Mouse (Mus musculus) layer of hippocampus, postnatal 36 days (tissue): ENCODE data around the gene Gnb3. TPM values are rescaled to one million over a fixed set of nuclear protein-coding genes. Genes with fewer than 3 reads are reported as not detected.
"Not testable (repeated sequence)": the region's sequence is repeated elsewhere in the genome, so short reads cannot be mapped to it uniquely, and the experiment has no call there.

Experiments used
- DNase-seq, 2 experiments: peaks; one replicate each; pipeline ENCODE4 v3.0.0; 2022
- total RNA-seq, 2 experiments: library from RNA; stranded (reverse); gene quantifications; 2 replicates each; pipeline ENCODE4 v1.2.3; 2021

Gnb3 gene
- total RNA-seq, 2 experiments from 2014 or later: 0.17 TPM; not detected in 1

GRCm38 (mm10) chr6:124814858-124815774, 25.0 kb downstream of the Gnb3 start:
- DNase-seq: no peak

DNA sequence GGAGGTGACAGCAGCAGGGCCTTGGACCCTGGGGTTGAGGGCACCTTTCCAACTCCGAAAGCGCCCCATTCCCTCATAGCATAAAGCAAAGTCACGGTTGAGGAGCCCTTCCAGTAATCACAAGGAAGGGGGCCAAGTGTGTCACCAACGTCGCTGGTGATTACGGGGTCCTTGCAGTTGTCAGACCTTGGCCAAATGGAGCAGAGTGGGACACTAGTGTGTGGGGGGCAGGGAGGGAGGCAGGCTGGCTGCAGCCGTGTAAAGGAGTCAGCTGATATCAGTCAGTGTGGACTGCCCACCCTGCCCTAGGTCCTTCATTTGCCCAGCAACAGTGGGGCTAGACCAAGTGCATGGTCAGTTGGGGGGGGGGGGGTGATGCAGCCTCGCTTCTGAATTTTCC, 25.6 kb downstream of the Gnb3 start:
- peak in 1 of 2 experiments; percentile 45 for DNase-seq

DNA sequence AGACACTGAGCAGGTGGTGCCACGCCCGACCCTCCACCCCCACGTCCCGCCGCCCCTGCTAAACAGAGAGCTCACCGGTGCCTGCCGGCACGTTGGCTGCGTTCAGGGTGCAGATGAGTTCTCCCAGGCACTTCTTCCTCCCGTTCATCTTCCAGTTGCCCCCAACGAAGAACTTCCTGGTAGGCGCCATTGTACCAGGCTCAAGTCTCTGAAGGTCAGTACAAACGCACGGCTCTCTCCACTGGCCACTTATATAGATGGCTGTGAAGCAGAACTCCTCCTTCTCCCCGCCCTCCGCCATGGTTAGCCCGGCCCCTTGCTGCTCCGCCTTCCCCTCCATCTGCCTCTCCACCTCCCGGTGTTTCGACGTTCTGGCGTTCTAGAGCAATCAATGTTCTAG, 26.1 kb downstream of the Gnb3 start, which contains the start of gene Tpi1:
TSS of gene Tpi1 (minus strand) at position 364 of the 400 bp plus-strand sequence.
- peak; percentile 90 to 91 for DNase-seq

- peak; percentile 68 to 74 for DNase-seq
These were observed 26.6 kb downstream of the Gnb3 start for GRCm38 (mm10) chr6:124813496-124813895.

DNA sequence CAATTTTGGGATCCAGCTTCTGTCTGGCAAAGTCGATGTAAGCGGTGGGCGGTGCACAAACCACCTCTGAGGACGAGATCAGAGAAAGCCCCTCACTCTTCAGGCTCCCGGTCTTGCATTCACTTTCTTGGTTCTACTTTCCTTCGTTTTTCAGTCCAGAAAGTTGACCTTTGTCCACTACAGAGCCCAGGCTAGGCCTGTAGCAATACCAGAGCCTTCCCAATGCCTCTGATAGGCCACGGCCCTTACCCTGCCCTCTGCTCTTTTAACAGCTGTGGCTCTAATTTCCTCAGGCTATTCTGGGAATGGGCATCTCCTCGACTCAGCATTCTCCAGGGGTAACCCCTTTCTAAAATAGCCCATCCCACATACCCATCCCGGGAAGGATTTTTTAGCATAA, 27.2 kb downstream of the Gnb3 start:
- DNase-seq: no peak

GRCm38 (mm10) chr6:124811701-124812560, 28.1 kb downstream of the Gnb3 start:
- peak in 1 of 2 experiments; percentile 1 for DNase-seq

DNA sequence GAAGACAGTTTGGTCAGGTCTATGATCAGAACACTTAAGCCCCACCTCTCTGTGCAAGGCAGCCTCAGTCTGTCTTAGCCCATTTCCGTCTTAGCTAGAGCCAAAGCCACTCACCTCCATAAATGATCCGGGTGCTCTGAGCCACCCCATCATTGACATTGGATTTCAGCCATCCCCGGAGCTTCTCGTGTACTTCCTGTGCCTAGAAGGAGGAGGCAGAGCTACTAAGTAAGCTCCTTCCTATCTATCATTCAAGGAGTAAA, 28.7 kb downstream of the Gnb3 start:
- DNase-seq: peak in 1 of 2 experiments; percentile 1

DNA sequence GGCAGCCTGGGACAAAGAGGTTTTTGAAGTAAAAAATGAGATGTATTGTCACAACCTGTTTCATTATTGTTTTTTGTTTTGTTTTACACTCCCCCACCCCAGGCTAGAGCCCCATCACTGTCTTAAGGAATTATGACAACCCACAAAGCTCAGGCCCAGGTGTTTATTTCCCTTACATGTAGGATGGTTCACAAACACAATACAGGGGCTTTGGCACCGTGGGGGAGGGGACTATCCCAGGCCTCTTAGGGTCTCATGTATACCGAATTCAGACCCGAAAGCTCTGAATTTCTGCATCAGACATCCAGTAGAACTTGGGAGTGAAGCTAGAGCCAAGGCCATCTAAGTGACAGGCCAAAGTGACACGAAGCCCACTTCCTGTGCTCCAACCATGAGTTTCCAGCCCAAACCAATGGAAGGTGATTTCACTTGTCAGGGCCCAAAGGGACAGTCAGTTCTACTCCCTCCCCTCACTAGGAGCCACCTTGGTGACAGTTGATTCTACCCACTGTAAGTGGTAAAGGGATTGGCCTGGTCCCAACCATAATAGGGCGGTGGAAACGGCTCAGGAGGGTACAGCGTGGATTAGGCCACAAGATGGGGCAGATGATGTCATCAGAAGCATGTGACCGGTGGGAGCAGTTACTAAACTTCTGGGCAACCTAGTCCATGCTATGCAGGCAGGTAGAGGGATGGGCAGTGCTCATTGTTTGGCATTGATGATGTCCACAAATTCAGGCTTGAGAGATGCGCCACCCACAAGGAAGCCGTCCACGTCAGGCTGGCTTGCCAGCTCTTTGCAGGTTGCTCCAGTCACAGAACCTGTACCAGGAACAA, 29.3 kb downstream of the Gnb3 start:
- not testable (repeated sequence) for DNase-seq

DNA sequence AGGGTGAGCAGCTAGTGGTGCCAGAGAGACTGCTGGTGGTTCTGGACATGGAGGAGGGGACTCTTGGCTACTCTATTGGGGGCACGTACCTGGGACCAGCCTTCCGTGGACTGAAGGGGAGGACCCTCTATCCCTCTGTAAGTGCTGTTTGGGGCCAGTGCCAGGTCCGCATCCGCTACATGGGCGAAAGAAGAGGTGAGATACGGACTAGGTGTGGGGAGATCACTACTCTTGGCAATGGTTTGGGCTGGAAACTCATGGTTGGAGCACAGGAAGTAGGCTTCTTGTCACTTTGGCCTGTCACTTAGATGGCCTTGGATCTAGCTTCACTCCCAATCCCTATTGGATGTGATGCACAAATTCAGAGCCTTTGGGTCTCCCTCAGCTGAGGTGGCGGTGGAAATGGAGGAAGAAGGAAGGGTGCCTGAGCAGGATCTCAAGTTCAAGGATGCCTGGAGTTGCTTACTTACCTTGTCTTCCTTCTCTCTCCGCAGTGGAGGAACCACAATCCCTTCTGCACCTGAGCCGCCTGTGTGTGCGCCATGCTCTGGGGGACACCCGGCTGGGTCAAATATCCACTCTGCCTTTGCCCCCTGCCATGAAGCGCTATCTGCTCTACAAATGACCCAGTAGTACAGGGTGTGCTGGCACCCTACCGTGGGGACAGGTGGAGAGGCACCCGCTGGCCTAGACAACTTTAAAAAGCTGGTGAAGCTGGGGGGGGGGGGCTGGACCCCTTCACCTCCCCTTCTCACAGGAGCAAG, 30.1 kb downstream of the Gnb3 start:
- no peak for DNase-seq

- DNase-seq: peak; percentile 64 to 67
These were observed 30.9 kb downstream of the Gnb3 start for GRCm38 (mm10) chr6:124809052-124809774.

- DNase-seq: peak in 1 of 2 experiments; percentile 53
These were observed 31.6 kb downstream of the Gnb3 start, which contains the start of gene Spsb2 for GRCm38 (mm10) chr6:124808358-124809012. Gene Spsb2, plus strand, starts transcription at chr6:124808661.

DNA sequence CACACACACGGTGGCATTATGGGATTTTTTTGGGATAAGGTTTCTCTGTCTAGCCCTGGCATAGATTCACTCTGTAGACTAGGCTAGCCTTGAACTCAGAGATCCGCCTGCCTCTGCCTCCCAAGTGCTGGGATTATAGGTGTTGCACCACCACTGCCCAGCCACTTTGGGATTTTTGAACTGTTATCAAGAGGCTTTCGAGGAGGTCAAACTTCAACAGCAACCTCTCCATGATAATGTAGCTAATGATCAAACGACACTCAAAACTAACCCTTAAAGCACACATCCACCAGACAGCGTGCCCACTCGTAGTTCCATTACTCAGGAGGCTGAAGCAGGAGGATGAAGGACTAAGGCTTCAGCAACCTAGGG, 32.1 kb downstream of the Gnb3 start:
- no peak for DNase-seq

DNA sequence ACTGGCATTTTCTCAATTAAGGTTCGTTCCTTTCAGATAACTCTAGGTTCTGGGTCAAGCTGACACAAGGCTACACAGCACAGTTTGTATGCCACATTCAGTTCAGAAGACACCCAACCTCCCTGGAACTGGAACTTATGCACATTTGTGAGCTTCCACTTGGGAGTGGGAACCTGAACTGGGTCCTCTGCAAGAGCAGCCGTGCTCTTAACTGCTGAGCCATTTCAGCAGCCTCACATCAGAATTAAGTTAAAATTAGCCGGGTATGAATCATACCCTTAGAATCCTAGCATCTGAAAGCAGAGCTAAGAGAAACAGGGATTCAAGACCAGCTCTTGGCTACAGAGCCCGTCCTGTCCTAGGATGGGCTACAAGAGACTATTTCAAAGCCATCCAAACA, 32.7 kb downstream of the Gnb3 start:
- DNase-seq: no peak

DNA sequence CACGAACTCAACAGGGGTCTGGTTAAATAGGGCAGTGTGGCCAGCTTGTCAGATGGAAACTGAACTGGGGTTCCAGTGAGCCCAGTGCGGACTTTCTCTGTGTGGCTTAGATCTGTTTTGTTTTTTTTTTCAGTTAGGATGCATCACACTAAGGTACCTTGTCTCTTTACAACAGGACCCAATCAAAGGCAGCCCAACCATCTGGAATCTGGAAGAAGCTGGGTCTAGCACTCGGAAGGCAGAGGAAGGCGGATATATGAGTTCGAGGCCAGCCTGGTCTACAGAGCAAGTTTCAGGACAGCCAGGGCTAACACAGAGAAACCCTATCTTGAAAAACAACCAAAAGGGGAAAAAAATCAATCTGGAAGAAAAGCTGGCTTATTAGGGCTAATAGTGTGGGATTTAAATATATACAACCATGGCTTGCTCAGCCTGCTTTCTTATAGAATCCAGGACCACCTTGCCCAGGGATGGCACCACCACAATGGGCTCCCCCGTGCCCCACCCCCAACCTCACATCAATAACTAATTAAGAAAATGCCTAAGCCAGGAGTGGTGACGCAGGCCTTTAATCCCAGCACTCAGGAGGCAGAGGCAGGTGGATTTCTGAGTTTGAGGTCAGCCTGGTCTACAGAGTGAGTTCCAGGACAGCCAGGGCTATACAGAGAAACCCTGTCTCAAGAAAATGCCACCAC, 33.5 kb downstream of the Gnb3 start:
- DNase-seq: no peak

DNA sequence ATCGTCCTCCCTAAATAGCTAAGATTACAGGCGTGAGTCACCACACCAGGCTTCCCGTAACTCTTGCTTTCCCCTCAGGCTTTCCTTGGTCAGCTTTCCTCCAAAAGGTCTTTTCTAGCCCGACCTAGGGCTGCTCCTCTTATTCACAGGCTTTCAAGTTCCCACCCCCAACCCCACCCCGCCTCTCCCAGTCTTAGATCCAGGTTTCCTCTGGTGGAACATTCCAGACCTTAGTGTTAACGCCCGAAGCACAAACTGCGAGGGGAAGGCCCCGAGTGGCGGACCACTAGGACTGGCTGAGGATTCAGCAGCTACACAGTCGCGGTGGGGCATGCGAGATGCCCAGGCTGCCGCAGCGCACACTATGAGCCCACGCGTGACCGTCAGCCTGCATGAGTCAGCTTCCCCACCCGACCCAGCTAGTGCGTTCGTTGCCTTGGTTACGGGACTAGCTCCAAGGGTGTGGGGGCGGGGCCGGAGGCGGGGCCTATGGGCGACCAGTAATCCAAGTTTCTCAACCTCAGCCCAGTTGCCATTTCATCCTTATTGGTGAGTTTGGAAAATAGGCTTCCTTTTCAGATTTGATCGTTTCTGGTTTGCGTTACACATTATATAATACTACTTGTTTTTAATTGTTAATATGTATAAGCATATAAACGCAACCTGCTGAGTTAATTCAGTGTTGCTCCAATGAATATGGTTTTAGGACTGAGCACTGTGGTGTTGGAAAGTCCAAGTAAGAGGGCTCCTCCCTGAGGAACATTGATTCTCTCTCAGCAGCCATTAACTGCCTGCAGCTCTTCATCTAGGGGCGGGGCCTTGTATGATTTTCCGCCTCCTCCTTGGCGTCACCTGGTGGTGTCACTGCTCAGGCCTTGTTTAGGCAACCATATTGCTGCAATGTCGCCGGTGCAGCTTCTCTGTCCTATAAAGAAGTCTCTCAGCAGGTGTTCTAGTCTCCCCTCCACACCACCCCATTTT, 34.4 kb downstream of the Gnb3 start:
- DNase-seq: peak; percentile 95

DNA sequence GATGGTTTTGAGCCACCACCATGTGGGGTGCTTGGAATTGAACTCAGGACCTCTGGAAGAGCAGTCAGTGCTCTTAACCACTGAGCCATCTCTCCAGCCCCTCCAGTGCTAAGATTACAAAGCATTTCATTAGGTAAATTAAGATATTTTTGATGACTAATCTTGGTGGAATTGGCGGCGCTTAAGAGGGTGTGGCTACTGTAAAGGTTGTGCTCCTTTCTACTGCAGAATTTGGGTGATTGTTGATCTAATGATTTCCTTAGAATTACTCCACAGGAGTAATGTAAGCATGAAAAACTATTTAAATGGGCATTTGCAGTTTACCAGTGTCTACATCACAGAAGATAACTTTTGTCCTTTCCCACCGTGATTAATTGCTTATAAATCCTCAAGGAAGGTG, 35.7 kb downstream of the Gnb3 start:
- no peak for DNase-seq

- DNase-seq: not testable (repeated sequence)
These were observed 36.4 kb downstream of the Gnb3 start for GRCm38 (mm10) chr6:124803691-124804090.

GRCm38 (mm10) chr6:124803061-124803460, 37.0 kb downstream of the Gnb3 start:
- no peak for DNase-seq
